Mouse (Mus musculus): ENCODE data around the gene Sufu. TPM values are rescaled to one million over a fixed set of nuclear protein-coding genes. Genes with fewer than 3 reads are reported as not detected.
A peak's percentile ranks its signal among the peaks of the same experiment; 100 is the strongest.

Sufu gene
- polyA plus RNA-seq, 1 experiment = 15.0 TPM

- TF ChIP-seq POLR2A (IDR thresholded peaks at IDR 0.05; ENCODE audit: borderline replicate concordance, insufficient read depth, low read length) = no peak
- TF ChIP-seq CTCF (IDR thresholded peaks at IDR 0.05; ENCODE audit: borderline replicate concordance, insufficient read depth, low read depth, low read length) = no peak
- Histone ChIP-seq H3K4me1 (ENCODE audit: control insufficient read depth, insufficient read depth, low read length) (peaks cover 27% of the 10 kb centered on the region), H3K4me3 (replicated peaks; ENCODE audit: insufficient read depth, low read depth, low read length) (no peak overlapping the region), H3K27me3 (ENCODE audit: control insufficient read depth, insufficient read depth, low read length) (no peaks in the 10 kb centered on the region), H3K27ac (ENCODE audit: insufficient read depth, low read length) (no peak overlapping the region)
- 31% methylated on average over 4 of the region's 4 CpGs for WGBS
- DNase-seq = no peak
These were observed 85.1 kb downstream of the Sufu start for GRCm38 (mm10) chr19:46481756-46482155.

- WGBS = 28% methylated on average over 17 of the region's 17 CpGs
- Histone ChIP-seq H3K4me1 (ENCODE audit: control insufficient read depth, insufficient read depth, low read length) (peaks cover 27% of the 10 kb centered on the region), H3K4me3 (replicated peaks; ENCODE audit: insufficient read depth, low read depth, low read length) (no peak overlapping the region), H3K27me3 (ENCODE audit: control insufficient read depth, insufficient read depth, low read length) (no peaks in the 10 kb centered on the region), H3K27ac (ENCODE audit: insufficient read depth, low read length) (no peak overlapping the region)
- TF ChIP-seq CTCF (IDR thresholded peaks at IDR 0.05; ENCODE audit: borderline replicate concordance, insufficient read depth, low read depth, low read length) (peak; percentile 45; the same call in 1 of the 2 replicates), POLR2A (IDR thresholded peaks at IDR 0.05; ENCODE audit: borderline replicate concordance, insufficient read depth, low read length) (no peak)
- no peak for DNase-seq
These were observed 86.3 kb downstream of the Sufu start for GRCm38 (mm10) chr19:46482896-46483516.

DNA sequence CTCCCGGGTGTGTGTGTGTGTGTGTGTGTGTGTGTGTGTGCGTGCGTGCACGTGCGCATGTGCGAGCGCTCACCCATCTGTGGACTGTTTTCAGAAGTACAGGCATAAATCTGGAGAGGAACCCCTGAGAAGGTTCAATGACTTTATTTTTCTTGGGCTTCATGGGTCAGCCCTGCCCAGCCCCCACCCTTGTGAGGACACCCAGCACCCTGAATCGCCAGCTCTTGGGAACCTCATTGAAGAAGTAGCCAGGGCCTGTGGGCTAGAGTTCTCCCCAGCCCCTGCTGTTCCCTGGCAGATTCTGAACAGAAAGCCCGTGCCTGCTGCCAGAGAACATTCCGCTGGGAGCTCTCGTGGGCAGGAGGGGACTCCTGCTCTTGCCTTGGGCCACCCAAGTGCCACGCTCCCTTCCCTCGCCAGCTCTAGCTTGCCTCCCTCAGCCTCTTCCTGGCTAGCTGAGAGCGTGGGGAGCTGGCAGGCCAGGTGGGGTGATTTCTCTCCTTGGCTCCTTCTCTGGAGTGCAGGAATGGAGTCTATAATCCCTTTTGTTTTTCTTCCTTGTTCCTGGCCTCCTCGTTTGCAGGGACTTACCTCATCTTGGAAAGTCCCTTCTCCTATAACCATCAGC is 87.1 kb downstream of the Sufu start:
- 27% methylated on average over 15 of the region's 15 CpGs for WGBS
- no peak overlapping the region for H3K4me3 ChIP-seq (replicated peaks; ENCODE audit: insufficient read depth, low read depth, low read length)
- H3K27me3 ChIP-seq (ENCODE audit: control insufficient read depth, insufficient read depth, low read length) = no peaks in the 10 kb centered on the region

DNA sequence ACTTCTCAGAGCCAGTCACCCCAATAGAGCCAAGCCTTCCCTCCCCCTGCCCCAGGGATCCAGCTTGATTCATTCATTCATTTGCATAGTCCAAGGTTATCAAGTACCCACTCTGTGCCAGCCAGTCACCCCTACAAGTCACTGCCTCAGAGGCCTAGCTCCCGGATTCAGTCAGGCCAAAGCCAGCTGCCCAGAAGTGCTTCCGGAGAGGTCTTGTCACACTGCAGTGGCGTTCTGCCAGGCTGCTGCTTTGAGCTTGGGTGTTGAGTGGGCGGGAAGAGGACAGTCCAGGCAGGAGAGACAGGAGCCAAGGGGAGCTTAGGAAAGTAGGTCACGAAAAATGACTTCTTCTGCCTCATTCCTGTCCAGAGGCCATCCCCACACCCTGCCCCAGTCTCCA is 87.8 kb downstream of the Sufu start:
- no peaks in the 10 kb centered on the region for H3K27me3 ChIP-seq (ENCODE audit: control insufficient read depth, insufficient read depth, low read length)
- peaks cover 27% of the 10 kb centered on the region for H3K4me1 ChIP-seq (ENCODE audit: control insufficient read depth, insufficient read depth, low read length)
- DNase-seq = peak; percentile 63 to 66
- no peak for TF ChIP-seq CTCF (IDR thresholded peaks at IDR 0.05; ENCODE audit: borderline replicate concordance, insufficient read depth, low read depth, low read length)
- no peak for TF ChIP-seq POLR2A (IDR thresholded peaks at IDR 0.05; ENCODE audit: borderline replicate concordance, insufficient read depth, low read length)
- H3K27ac ChIP-seq (ENCODE audit: insufficient read depth, low read length) = peak overlapping the region; percentile 2; the same call in 1 of the 2 replicates
- no peak overlapping the region for H3K4me3 ChIP-seq (replicated peaks; ENCODE audit: insufficient read depth, low read depth, low read length)
- WGBS = 10% methylated on average over 5 of the region's 5 CpGs

More for the DNA sequence above, 87.1 kb downstream of the Sufu start:
- no peak for TF ChIP-seq POLR2A (IDR thresholded peaks at IDR 0.05; ENCODE audit: borderline replicate concordance, insufficient read depth, low read length)
- TF ChIP-seq CTCF (IDR thresholded peaks at IDR 0.05; ENCODE audit: borderline replicate concordance, insufficient read depth, low read depth, low read length) = no peak
- Histone ChIP-seq H3K27ac (ENCODE audit: insufficient read depth, low read length) (peak overlapping the region; percentile 20), H3K4me1 (ENCODE audit: control insufficient read depth, insufficient read depth, low read length) (peaks cover 27% of the 10 kb centered on the region)
- DNase-seq = peak; percentile 60 to 64

DNA sequence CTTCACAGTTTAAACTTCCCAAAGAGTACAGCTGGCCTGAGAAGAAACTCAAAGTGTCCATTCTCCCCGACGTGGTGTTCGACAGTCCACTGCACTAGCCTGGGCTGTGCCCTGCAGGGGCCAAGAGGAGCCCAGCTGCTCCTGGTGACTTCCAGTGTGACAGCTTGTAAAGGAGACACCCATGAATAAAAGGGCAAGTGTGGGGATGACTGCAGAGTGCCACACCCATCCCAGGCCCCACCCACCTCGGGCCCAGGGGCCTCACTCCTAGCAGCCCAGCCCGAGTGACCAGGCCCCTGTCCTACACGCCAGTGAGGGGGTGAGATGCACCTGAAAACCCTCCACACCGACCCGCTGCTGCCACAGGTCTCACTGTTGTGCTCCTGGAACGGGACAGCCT is 89.2 kb downstream of the Sufu start:
- Histone ChIP-seq H3K27me3 (ENCODE audit: control insufficient read depth, insufficient read depth, low read length) (no peaks in the 10 kb centered on the region), H3K4me3 (replicated peaks; ENCODE audit: insufficient read depth, low read depth, low read length) (no peak overlapping the region), H3K4me1 (ENCODE audit: control insufficient read depth, insufficient read depth, low read length) (peaks cover 27% of the 10 kb centered on the region), H3K27ac (ENCODE audit: insufficient read depth, low read length) (no peak overlapping the region)
- no peak for DNase-seq
- TF ChIP-seq CTCF (IDR thresholded peaks at IDR 0.05; ENCODE audit: borderline replicate concordance, insufficient read depth, low read depth, low read length) = no peak
- no peak for TF ChIP-seq POLR2A (IDR thresholded peaks at IDR 0.05; ENCODE audit: borderline replicate concordance, insufficient read depth, low read length)
- 71% methylated on average over 9 of the region's 9 CpGs for WGBS

- Histone ChIP-seq H3K4me1 (ENCODE audit: control insufficient read depth, insufficient read depth, low read length) (peaks cover 27% of the 10 kb centered on the region), H3K4me3 (replicated peaks; ENCODE audit: insufficient read depth, low read depth, low read length) (no peak overlapping the region), H3K27me3 (ENCODE audit: control insufficient read depth, insufficient read depth, low read length) (no peaks in the 10 kb centered on the region), H3K27ac (ENCODE audit: insufficient read depth, low read length) (no peak overlapping the region)
- TF ChIP-seq POLR2A (IDR thresholded peaks at IDR 0.05; ENCODE audit: borderline replicate concordance, insufficient read depth, low read length) (no peak), CTCF (IDR thresholded peaks at IDR 0.05; ENCODE audit: borderline replicate concordance, insufficient read depth, low read depth, low read length) (no peak)
- DNase-seq = no peak
- WGBS = 76% methylated on average over 2 of the region's 2 CpGs
These were observed 90.0 kb downstream of the Sufu start for GRCm38 (mm10) chr19:46486709-46487108.

DNA sequence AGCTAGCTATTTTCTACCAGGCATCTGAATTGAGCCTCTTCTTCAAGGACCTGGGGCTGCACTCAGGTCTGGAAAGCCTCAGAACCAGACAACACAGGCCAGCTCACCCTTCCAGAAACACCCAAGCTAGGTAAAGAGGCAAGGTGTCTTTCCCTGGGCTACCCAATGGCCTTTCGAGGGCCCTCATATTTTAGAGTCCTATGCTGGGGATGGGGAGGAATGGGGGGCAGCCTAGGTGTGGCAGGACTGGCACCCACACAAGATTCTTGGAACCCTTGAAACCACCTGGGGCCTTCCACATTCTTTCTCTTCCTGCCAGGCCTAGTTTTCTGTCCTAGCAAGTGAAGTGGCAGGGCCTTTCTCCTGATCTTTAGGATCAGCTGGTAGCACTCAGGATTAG is 92.8 kb downstream of the Sufu start:
- no peak overlapping the region for H3K27ac ChIP-seq (ENCODE audit: insufficient read depth, low read length)
- H3K27me3 ChIP-seq (ENCODE audit: control insufficient read depth, insufficient read depth, low read length) = no peaks in the 10 kb centered on the region
- TF ChIP-seq POLR2A (IDR thresholded peaks at IDR 0.05; ENCODE audit: borderline replicate concordance, insufficient read depth, low read length) (no peak), CTCF (IDR thresholded peaks at IDR 0.05; ENCODE audit: borderline replicate concordance, insufficient read depth, low read depth, low read length) (no peak)
- H3K4me3 ChIP-seq (replicated peaks; ENCODE audit: insufficient read depth, low read depth, low read length) = no peak overlapping the region
- H3K4me1 ChIP-seq (ENCODE audit: control insufficient read depth, insufficient read depth, low read length) = peaks cover 4% of the 10 kb centered on the region
- whole genome bisulfite sequencing = 100% methylated on average over 1 of the region's 1 CpGs
- no peak for DNase-seq

GRCm38 (mm10) chr19:46490634-46491033 is 93.9 kb downstream of the Sufu start:
- H3K27ac ChIP-seq (ENCODE audit: insufficient read depth, low read length) = no peak overlapping the region
- no peaks in the 10 kb centered on the region; the same call in 1 of the 2 replicates for H3K4me1 ChIP-seq (ENCODE audit: control insufficient read depth, insufficient read depth, low read length)
- WGBS = 22% methylated on average over 2 of the region's 2 CpGs
- H3K4me3 ChIP-seq (replicated peaks; ENCODE audit: insufficient read depth, low read depth, low read length) = no peak overlapping the region
- H3K27me3 ChIP-seq (ENCODE audit: control insufficient read depth, insufficient read depth, low read length) = no peaks in the 10 kb centered on the region
- TF ChIP-seq CTCF (IDR thresholded peaks at IDR 0.05; ENCODE audit: borderline replicate concordance, insufficient read depth, low read depth, low read length) (no peak), POLR2A (IDR thresholded peaks at IDR 0.05; ENCODE audit: borderline replicate concordance, insufficient read depth, low read length) (no peak)
- DNase-seq = no peak

All from cerebellum, adult 2 months (tissue).